Mouse (Mus musculus): Measurements from ENCODE around the gene Tmem178. TPM values are rescaled to one million over a fixed set of nuclear protein-coding genes. Genes with fewer than 3 reads are reported as not detected.
"Not testable (repeated sequence)": the region's sequence is repeated elsewhere in the genome, so short reads cannot be mapped to it uniquely, and the experiment has no call there.

Tmem178 gene
- polyA plus RNA-seq, 1 experiment from 2014 or later, result 4.3 TPM

GRCm38 (mm10) chr17:80935807-80936519, 8.5 kb upstream of the Tmem178 start:
- no peak overlapping the region for H3K9ac ChIP-seq (replicated peaks; ENCODE audit: low read length)
- no peak overlapping the region for H3K4me3 ChIP-seq (ENCODE audit: low read depth, low read length)
- H3K4me2 ChIP-seq (ENCODE audit: low read depth, low read length), result no peak overlapping the region
- H3K27me3 ChIP-seq (ENCODE audit: control insufficient read depth, insufficient read depth, low read length), result no peaks in the 10 kb centered on the region
- 84% methylated on average over 10 of the region's 10 CpGs for WGBS
- no peak overlapping the region for H3K27ac ChIP-seq (replicated peaks; ENCODE audit: low read depth, low read length)
- no peak for DNase-seq (ENCODE audit: low spot score)
- no peaks in the 10 kb centered on the region for H3K9me3 ChIP-seq (replicated peaks; ENCODE audit: control insufficient read depth, low read length)
- no peaks in the 10 kb centered on the region for H3K36me3 ChIP-seq (replicated peaks; ENCODE audit: control insufficient read depth, insufficient read depth, low read depth, low read length)
- ATAC-seq (replicated peaks; ENCODE audit: insufficient number of reproducible peaks, low FRiP score, low TSS enrichment, low read depth), result no peak
- H3K4me1 ChIP-seq (ENCODE audit: control insufficient read depth, insufficient read depth, low read length), result no peaks in the 10 kb centered on the region

DNA sequence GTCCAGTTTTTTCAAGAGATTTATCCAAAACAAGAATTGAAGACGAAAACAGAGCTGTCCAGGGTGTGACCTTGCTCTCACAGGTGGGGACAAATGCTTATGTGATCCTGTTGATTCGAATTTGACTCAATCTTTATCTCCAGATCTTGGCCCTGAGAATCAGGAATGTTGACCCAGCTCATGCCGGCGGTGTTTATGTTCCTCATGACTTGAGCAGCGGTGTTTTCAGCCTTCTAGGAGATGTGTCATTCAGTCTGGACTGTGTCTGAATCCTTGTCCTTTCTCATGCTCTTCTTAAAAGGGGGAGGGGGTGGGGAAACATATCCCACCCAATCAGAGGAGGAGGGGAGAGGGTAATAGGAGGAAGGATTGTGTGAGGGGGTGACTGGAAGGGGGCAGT, 7.9 kb upstream of the Tmem178 start:
- no peaks in the 10 kb centered on the region for H3K36me3 ChIP-seq (replicated peaks; ENCODE audit: control insufficient read depth, insufficient read depth, low read depth, low read length)
- no peaks in the 10 kb centered on the region for H3K27me3 ChIP-seq (ENCODE audit: control insufficient read depth, insufficient read depth, low read length)
- H3K4me2 ChIP-seq (ENCODE audit: low read depth, low read length), result no peak overlapping the region
- no peak for DNase-seq (ENCODE audit: low spot score)
- no peak overlapping the region for H3K27ac ChIP-seq (replicated peaks; ENCODE audit: low read depth, low read length)
- H3K9me3 ChIP-seq (replicated peaks; ENCODE audit: control insufficient read depth, low read length), result no peaks in the 10 kb centered on the region
- no peak for ATAC-seq (replicated peaks; ENCODE audit: insufficient number of reproducible peaks, low FRiP score, low TSS enrichment, low read depth)
- WGBS, result 85% methylated on average over 5 of the region's 5 CpGs
- no peaks in the 10 kb centered on the region for H3K4me1 ChIP-seq (ENCODE audit: control insufficient read depth, insufficient read depth, low read length)
- no peak overlapping the region for H3K4me3 ChIP-seq (ENCODE audit: low read depth, low read length)
- H3K9ac ChIP-seq (replicated peaks; ENCODE audit: low read length), result no peak overlapping the region

DNA sequence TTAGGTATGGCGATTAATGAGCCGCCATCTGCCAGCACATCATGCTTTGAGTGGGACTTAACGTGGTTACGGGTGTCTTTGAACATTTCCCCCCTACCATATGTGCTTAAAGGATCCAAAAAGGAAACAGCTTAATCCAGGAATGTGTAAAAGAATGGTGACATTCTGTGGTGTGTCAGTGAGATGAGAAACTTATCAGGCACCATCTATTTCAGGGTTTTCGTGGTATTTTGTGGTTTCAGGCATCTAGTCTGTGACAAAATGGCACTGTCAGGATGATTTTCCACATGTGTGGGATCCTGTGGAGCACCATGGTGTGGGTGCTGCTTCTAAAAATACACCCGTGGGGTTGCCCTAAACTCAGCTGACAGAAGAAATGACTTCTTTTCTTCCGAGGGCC, 4.6 kb upstream of the Tmem178 start:
- 90% methylated on average over 7 of the region's 7 CpGs for WGBS
- Histone ChIP-seq H3K27me3 (ENCODE audit: control insufficient read depth, insufficient read depth, low read length) (peaks cover 11% of the 10 kb centered on the region), H3K4me3 (ENCODE audit: low read depth, low read length) (no peak overlapping the region), H3K27ac (replicated peaks; ENCODE audit: low read depth, low read length) (no peak overlapping the region), H3K4me1 (ENCODE audit: control insufficient read depth, insufficient read depth, low read length) (no peaks in the 10 kb centered on the region), H3K9ac (replicated peaks; ENCODE audit: low read length) (no peak overlapping the region), H3K9me3 (replicated peaks; ENCODE audit: control insufficient read depth, low read length) (no peaks in the 10 kb centered on the region), H3K36me3 (replicated peaks; ENCODE audit: control insufficient read depth, insufficient read depth, low read depth, low read length) (no peaks in the 10 kb centered on the region), H3K4me2 (ENCODE audit: low read depth, low read length) (no peak overlapping the region)
- ATAC-seq (replicated peaks; ENCODE audit: insufficient number of reproducible peaks, low FRiP score, low TSS enrichment, low read depth), result no peak
- no peak for DNase-seq (ENCODE audit: low spot score)

GRCm38 (mm10) chr17:80941857-80942256, 2.6 kb upstream of the Tmem178 start:
- WGBS, result 77% methylated on average over 11 of the region's 11 CpGs
- Histone ChIP-seq H3K4me3 (ENCODE audit: low read depth, low read length) (no peak overlapping the region), H3K36me3 (replicated peaks; ENCODE audit: control insufficient read depth, insufficient read depth, low read depth, low read length) (no peaks in the 10 kb centered on the region), H3K9me3 (replicated peaks; ENCODE audit: control insufficient read depth, low read length) (no peaks in the 10 kb centered on the region), H3K4me2 (ENCODE audit: low read depth, low read length) (no peak overlapping the region), H3K4me1 (ENCODE audit: control insufficient read depth, insufficient read depth, low read length) (no peaks in the 10 kb centered on the region), H3K27ac (replicated peaks; ENCODE audit: low read depth, low read length) (no peak overlapping the region), H3K27me3 (ENCODE audit: control insufficient read depth, insufficient read depth, low read length) (peaks cover 14% of the 10 kb centered on the region), H3K9ac (replicated peaks; ENCODE audit: low read length) (no peak overlapping the region)
- DNase-seq (ENCODE audit: low spot score) (no peak), ATAC-seq (replicated peaks; ENCODE audit: insufficient number of reproducible peaks, low FRiP score, low TSS enrichment, low read depth) (no peak)

DNA sequence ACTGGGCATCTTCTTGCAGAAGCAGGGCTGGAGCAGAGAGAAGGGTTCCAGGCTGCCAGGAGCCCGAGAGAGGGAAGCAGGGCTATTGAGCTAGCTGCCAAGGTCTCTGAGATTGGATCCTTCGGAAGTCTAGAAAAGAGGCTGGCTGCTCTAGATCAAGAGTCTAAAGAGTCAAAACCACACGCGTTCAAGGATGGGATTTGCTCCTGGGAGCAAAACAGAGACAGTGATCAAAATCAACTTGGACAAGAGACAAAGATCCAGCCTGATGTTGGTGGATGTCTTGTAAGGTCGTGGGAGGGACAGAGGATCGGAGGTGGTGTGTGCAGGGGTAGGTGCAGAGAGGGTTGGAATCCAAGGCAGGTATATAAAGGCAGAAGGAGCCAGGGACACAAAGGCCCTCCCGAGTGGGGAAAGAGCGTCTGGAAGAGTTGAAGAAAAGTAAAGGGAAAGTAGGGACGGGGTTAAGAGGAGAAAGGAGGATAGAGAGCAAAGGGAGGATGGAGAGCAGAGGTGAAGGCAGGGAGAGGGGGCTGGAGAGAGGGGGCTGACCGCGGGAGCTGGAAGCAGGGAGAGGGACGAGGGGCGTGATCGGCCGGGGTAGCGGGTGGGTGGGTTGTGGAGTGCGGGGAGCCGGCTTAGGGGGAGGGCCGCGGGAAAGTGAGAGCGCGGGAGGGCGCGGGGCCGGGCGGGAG, 450 bp upstream of the Tmem178 start:
- DNase-seq (ENCODE audit: low spot score), result no peak
- Histone ChIP-seq H3K9me3 (replicated peaks; ENCODE audit: control insufficient read depth, low read length) (no peaks in the 10 kb centered on the region), H3K27ac (replicated peaks; ENCODE audit: low read depth, low read length) (no peak overlapping the region), H3K27me3 (ENCODE audit: control insufficient read depth, insufficient read depth, low read length) (peaks cover 14% of the 10 kb centered on the region), H3K4me3 (ENCODE audit: low read depth, low read length) (peak overlapping the region; percentile 72), H3K36me3 (replicated peaks; ENCODE audit: control insufficient read depth, insufficient read depth, low read depth, low read length) (no peaks in the 10 kb centered on the region), H3K4me2 (ENCODE audit: low read depth, low read length) (peak overlapping the region; percentile 100), H3K9ac (replicated peaks; ENCODE audit: low read length) (peak overlapping the region; percentile 69), H3K4me1 (ENCODE audit: control insufficient read depth, insufficient read depth, low read length) (no peaks in the 10 kb centered on the region)
- WGBS, result 10% methylated on average over 16 of the region's 26 CpGs
- ATAC-seq (replicated peaks; ENCODE audit: insufficient number of reproducible peaks, low FRiP score, low TSS enrichment, low read depth), result peak; percentile 35; the same call in 1 of the 2 replicates

GRCm38 (mm10) chr17:80945510-80945909, 1.1 kb downstream of the Tmem178 start:
- not testable (repeated sequence) for ATAC-seq (replicated peaks; ENCODE audit: insufficient number of reproducible peaks, low FRiP score, low TSS enrichment, low read depth)

DNA sequence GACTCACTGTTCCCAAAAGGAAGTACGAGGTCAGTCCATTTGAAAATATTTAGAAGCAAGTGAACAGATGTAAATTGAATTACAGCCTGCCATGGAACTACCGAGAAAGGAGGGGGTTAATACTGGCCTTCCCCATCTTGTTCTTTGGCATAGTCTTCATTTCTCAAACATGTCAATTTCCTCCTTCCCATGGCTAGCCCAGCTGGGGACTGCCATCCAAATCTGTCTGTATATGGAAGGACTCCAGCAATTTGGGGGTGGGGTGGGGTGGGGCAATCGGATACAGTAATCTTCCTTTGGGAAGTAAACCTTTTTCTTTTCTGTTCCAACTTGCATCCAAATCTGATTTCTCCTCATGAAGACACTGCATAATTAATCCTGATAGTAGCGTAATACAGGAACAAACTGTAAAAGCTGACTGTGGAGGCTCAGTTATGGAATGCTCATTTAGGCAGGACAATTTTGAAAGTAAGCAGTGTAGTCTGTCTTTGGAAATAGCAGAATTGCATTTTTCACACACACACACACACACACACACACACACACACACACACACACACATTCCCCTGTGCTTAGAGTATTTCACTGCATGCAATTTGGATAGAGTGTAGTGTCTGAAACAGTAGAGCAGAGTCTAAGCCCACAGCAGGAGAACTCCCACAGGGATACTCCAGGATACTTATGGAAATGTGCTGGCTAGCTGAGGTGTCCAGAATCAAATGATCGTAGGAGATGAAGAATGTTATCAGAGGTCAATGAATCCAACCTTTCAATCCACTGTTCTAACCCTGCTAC, 1.9 kb downstream of the Tmem178 start:
- H3K27me3 ChIP-seq (ENCODE audit: control insufficient read depth, insufficient read depth, low read length), result peaks cover 14% of the 10 kb centered on the region
- H3K4me3 ChIP-seq (ENCODE audit: low read depth, low read length), result no peak overlapping the region
- no peak overlapping the region for H3K4me2 ChIP-seq (ENCODE audit: low read depth, low read length)
- 75% methylated on average over 5 of the region's 5 CpGs for WGBS
- no peaks in the 10 kb centered on the region for H3K9me3 ChIP-seq (replicated peaks; ENCODE audit: control insufficient read depth, low read length)
- ATAC-seq (replicated peaks; ENCODE audit: insufficient number of reproducible peaks, low FRiP score, low TSS enrichment, low read depth), result no peak
- no peak overlapping the region for H3K27ac ChIP-seq (replicated peaks; ENCODE audit: low read depth, low read length)
- no peak for DNase-seq (ENCODE audit: low spot score)
- H3K4me1 ChIP-seq (ENCODE audit: control insufficient read depth, insufficient read depth, low read length), result no peaks in the 10 kb centered on the region
- no peaks in the 10 kb centered on the region for H3K36me3 ChIP-seq (replicated peaks; ENCODE audit: control insufficient read depth, insufficient read depth, low read depth, low read length)
- H3K9ac ChIP-seq (replicated peaks; ENCODE audit: low read length), result no peak overlapping the region

More at GRCm38 (mm10) chr17:80945510-80945909, 1.1 kb downstream of the Tmem178 start:
- H3K27ac ChIP-seq (replicated peaks; ENCODE audit: low read depth, low read length); H3K36me3 ChIP-seq (replicated peaks; ENCODE audit: control insufficient read depth, insufficient read depth, low read depth, low read length); H3K9me3 ChIP-seq (replicated peaks; ENCODE audit: control insufficient read depth, low read length); H3K4me1 ChIP-seq (ENCODE audit: control insufficient read depth, insufficient read depth, low read length); H3K9ac ChIP-seq (replicated peaks; ENCODE audit: low read length); H3K4me2 ChIP-seq (ENCODE audit: low read depth, low read length); DNase-seq (ENCODE audit: low spot score); H3K4me3 ChIP-seq (ENCODE audit: low read depth, low read length): not testable (repeated sequence)
- WGBS, result 39% methylated on average over 7 of the region's 8 CpGs
- peaks cover 14% of the 10 kb centered on the region for H3K27me3 ChIP-seq (ENCODE audit: control insufficient read depth, insufficient read depth, low read length)
